Mouse (Mus musculus) neutrophil, adult 59 days (primary cell): ENCODE measurements around the gene Cacna1s. TPM values are rescaled to one million over a fixed set of nuclear protein-coding genes. Genes with fewer than 3 reads are reported as not detected.

Experiments
- total RNA-seq, 2 experiments: library from RNA; stranded (reverse); gene quantifications; 1 replicate in 1 of 2; 2 replicates in 1 of 2; pipeline ENCODE4 v1.2.4; 2023

Gene Cacna1s
- under 1 TPM in 1 of 2 experiments, not detected in 1; 0.76 TPM for total RNA-seq

GRCm38 (mm10) chr1:136052547-136052946 is at the start of gene Cacna1s:
Cacna1s (plus strand) TSS chr1:136052750.

GRCm38 (mm10) chr1:136006292-136006748 is 46.2 kb upstream of the Cacna1s start, which contains the start of gene Igfn1:
Igfn1 (minus strand) TSS chr1:136006342.

DNA sequence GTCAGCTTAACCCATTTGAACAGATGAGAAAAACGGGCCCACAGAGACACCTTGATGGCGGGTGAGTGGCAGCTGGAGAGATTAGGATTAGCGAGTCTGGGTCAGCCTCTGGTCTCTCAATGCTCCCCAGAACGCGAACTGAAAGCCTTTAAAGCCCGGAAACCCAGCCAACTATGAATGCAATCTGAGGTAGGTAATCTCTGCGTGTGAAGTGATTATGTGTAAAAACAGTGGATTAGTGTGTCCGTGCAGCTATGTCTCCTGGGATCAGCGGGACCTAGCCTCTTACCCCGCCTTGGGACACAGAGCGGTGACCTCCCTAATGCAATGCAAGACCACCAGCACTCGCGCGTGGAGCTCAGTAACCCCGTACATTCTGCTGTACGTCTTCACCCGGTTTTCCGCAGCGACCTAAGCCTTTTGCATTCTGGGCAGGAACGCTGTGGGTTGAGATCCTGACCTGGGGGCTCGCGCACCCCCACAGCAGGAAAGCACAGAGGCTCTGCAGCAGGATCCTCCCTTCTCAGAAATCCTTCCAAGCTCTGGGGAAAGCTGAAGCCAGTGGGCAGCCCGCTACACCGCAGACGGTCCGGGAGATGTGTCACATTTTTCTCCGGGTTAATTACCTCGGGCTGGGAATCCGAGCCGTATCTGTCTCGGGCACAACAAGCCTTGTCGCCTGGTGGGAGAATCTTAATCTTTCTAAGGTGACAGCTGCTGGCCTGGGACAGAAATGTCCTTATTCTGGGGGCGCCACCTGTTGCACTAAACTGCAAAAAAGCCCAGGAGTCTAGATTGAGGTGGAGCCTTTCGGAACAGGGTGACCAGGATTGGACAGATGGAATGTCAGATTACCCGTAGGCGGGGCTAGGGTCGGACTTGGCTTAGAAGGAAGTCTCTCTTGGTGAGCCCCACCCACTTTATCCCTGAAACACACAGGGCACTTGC is 45.1 kb upstream of the Cacna1s start, which contains the start of gene Tmem9:
Tmem9 (plus strand) TSS at position 940 of the 948 bp plus-strand sequence.

GRCm38 (mm10) chr1:136050312-136051012 is 2.1 kb upstream of the Cacna1s start, which contains the start of gene Ascl5:
Ascl5 (plus strand) TSS chr1:136050804.

GRCm38 (mm10) chr1:136130951-136131558 is 78.5 kb downstream of the Cacna1s start, which contains the start of gene Kif21b:
Kif21b (plus strand) TSS chr1:136131389.

Other genes with a start within 250 kb of the Cacna1s start
- gene Lad1, start 234.2 kb upstream of the Cacna1s start, total RNA-seq: not detected
- gene Tnnt2, start 216.4 kb upstream of the Cacna1s start, total RNA-seq: not detected
- gene Pkp1, start 133.5 kb upstream of the Cacna1s start, total RNA-seq: not detected
- gene Igfn1, start 46.4 kb upstream of the Cacna1s start, total RNA-seq: not detected
- 1 to 10 TPM; 1.5 to 4.4 TPM for gene Tmem9, start 44.6 kb upstream of the Cacna1s start, total RNA-seq
- gene Ascl5, start 1.9 kb upstream of the Cacna1s start, total RNA-seq: not detected
- 100 to 1,000 TPM; 179 to 181 TPM for gene Kif21b, start 78.6 kb downstream of the Cacna1s start, total RNA-seq
- gene Mroh3, start 160.1 kb downstream of the Cacna1s start, total RNA-seq: not detected
- not detected for gene Inava, start 181.5 kb downstream of the Cacna1s start, total RNA-seq
- not detected for gene Gpr25, start 208.1 kb downstream of the Cacna1s start, total RNA-seq